In genomic region chr7:141824398-141824797, GRCm38 (mm10) we compare ENCODE assay signal across 25 mouse cellular contexts. TPM values are rescaled to one million over a fixed set of nuclear protein-coding genes. Genes with fewer than 3 reads are reported as not detected.
A peak's percentile ranks its signal among the peaks of the same experiment; 100 is the strongest.
DNase-seq lines count a peak whose midpoint lies in the region; ATAC-seq and TF ChIP-seq lines count a peak whose summit lies in the region.
"Had no signal": no experiment of that assay in that cellular context is flagged by ENCODE, and none has a peak within 500 bp of the region (broad histone marks: within the 10 kb centered on the region; RNA-seq: fewer than 3 reads in every experiment).

No protein-coding gene starts in this region.

- H3K4me2 ChIP-seq in lung, postnatal 0 days (replicated peaks; ENCODE audit: low read depth, low read length): no peak overlapping the region
- no peak overlapping the region for H3K4me2 ChIP-seq in stomach, embryonic 16.5 days (ENCODE audit: low read depth, low read length)
- H3K4me2 ChIP-seq in forebrain, embryonic 15.5 days (replicated peaks): no peak overlapping the region
- H3K4me2 ChIP-seq: embryonic facial prominence, embryonic 12.5 days; forebrain, embryonic 12.5 days had no signal

- ATAC-seq in lung, postnatal 0 days: no peak
- peak; percentile 39; the same call in 1 of the 2 replicates for ATAC-seq in stomach, embryonic 16.5 days (ENCODE audit: insufficient read depth, low FRiP score)
- no peak for ATAC-seq in forebrain, embryonic 15.5 days (replicated peaks)
- ATAC-seq: activated CD4-positive, CD25-positive, alpha-beta regulatory T cell, adult 4 months; CD4-positive, CD25-positive, alpha-beta regulatory T cell, adult 4 months; forebrain, embryonic 14.5 days; forebrain, postnatal 0 days; Patski had no signal

- H3K4me1 ChIP-seq in lung, postnatal 0 days (ENCODE audit: insufficient read depth, low read depth, low read length): no peaks in the 10 kb centered on the region
- peaks cover 17% of the 10 kb centered on the region for H3K4me1 ChIP-seq in stomach, embryonic 16.5 days (ENCODE audit: control insufficient read depth, insufficient read depth, low read length)
- no peaks in the 10 kb centered on the region for H3K4me1 ChIP-seq in forebrain, embryonic 15.5 days
- H3K4me1 ChIP-seq: embryonic facial prominence, embryonic 10.5 days; forebrain, embryonic 12.5 days had no signal

- H3K27me3 ChIP-seq in lung, postnatal 0 days (replicated peaks; ENCODE audit: insufficient read depth, low read length): no peaks in the 10 kb centered on the region
- no peaks in the 10 kb centered on the region for H3K27me3 ChIP-seq in stomach, embryonic 16.5 days (ENCODE audit: control insufficient read depth, insufficient read depth, low read length)
- H3K27me3 ChIP-seq in forebrain, embryonic 15.5 days: no peaks in the 10 kb centered on the region
- H3K27me3 ChIP-seq: embryonic facial prominence, embryonic 12.5 days; forebrain, embryonic 12.5 days; Patski had no signal

- H3K36me3 ChIP-seq in lung, postnatal 0 days (ENCODE audit: insufficient read depth, low read length): no peaks in the 10 kb centered on the region
- H3K36me3 ChIP-seq in stomach, embryonic 16.5 days (ENCODE audit: control insufficient read depth, insufficient read depth, low read length): no peaks in the 10 kb centered on the region
- no peaks in the 10 kb centered on the region for H3K36me3 ChIP-seq in forebrain, embryonic 15.5 days
- H3K36me3 ChIP-seq: embryonic facial prominence, embryonic 10.5 days; embryonic facial prominence, embryonic 12.5 days; forebrain, embryonic 10.5 days; forebrain, embryonic 12.5 days; G1E had no signal

- H3K27ac ChIP-seq in lung, postnatal 0 days (ENCODE audit: low read length): no peak overlapping the region
- H3K27ac ChIP-seq in stomach, embryonic 16.5 days (ENCODE audit: low read length): peak overlapping the region; percentile 64
- no peak overlapping the region for H3K27ac ChIP-seq in forebrain, embryonic 15.5 days (replicated peaks)
- H3K27ac ChIP-seq: embryonic facial prominence, embryonic 10.5 days; embryonic facial prominence, embryonic 12.5 days; forebrain, embryonic 10.5 days; forebrain, embryonic 12.5 days had no signal

- no peak for TF ChIP-seq CTCF in lung, postnatal 0 days (IDR thresholded peaks at IDR 0.05)

- DNase-seq in lung, postnatal 0 days (ENCODE audit: low spot score): peak; percentile 7
- DNase-seq in lung, postnatal 36 days: no peak
- DNase-seq in testis, postnatal 10 days (ENCODE audit: low spot score): no peak
- DNase-seq: adrenal gland, adult 8-10 months; adrenal gland, postnatal 14 days; adrenal gland, postnatal 36 days; B cell, adult 2 months; cerebellum, adult 11-12 months; cerebellum, adult 2 months; cerebellum, adult 9-10 months; cerebellum, postnatal 10 days; cerebellum, postnatal 25 days; forebrain, postnatal 0 days had no signal

- H3K9me3 ChIP-seq in lung, postnatal 0 days (ENCODE audit: low read length): no peaks in the 10 kb centered on the region
- no peaks in the 10 kb centered on the region for H3K9me3 ChIP-seq in stomach, embryonic 16.5 days (replicated peaks; ENCODE audit: control insufficient read depth, low read length)
- no peaks in the 10 kb centered on the region for H3K9me3 ChIP-seq in forebrain, embryonic 15.5 days
- H3K9me3 ChIP-seq: embryonic facial prominence, embryonic 10.5 days; embryonic facial prominence, embryonic 12.5 days; forebrain, embryonic 10.5 days; forebrain, embryonic 12.5 days; G1E had no signal

- WGBS in lung, postnatal 0 days: 69% methylated on average over 9 of the region's 9 CpGs
- 60% methylated on average over 9 of the region's 9 CpGs for WGBS in stomach, embryonic 16.5 days
- WGBS in forebrain, embryonic 15.5 days: 90% methylated on average over 9 of the region's 9 CpGs

- TF ChIP-seq EP300 in lung, postnatal 0 days (IDR thresholded peaks at IDR 0.05): no peak

- no peak overlapping the region for H3K9ac ChIP-seq in lung, postnatal 0 days (replicated peaks; ENCODE audit: low read depth)
- H3K9ac ChIP-seq in stomach, embryonic 16.5 days (ENCODE audit: low read length): no peak overlapping the region
- H3K9ac ChIP-seq in forebrain, embryonic 15.5 days (replicated peaks): no peak overlapping the region
- H3K9ac ChIP-seq: embryonic facial prominence, embryonic 12.5 days; forebrain, embryonic 12.5 days; forebrain, postnatal 0 days had no signal

- no peak overlapping the region for H3K4me3 ChIP-seq in lung, postnatal 0 days (ENCODE audit: low read depth, low read length)
- no peak overlapping the region for H3K4me3 ChIP-seq in stomach, embryonic 16.5 days (replicated peaks; ENCODE audit: low read length)
- no peak overlapping the region for H3K4me3 ChIP-seq in forebrain, embryonic 15.5 days
- H3K4me3 ChIP-seq: embryonic facial prominence, embryonic 10.5 days; embryonic facial prominence, embryonic 12.5 days; forebrain, embryonic 10.5 days; forebrain, embryonic 12.5 days had no signal

RNA-seq across cellular contexts. Expression of gene Muc5b, which starts 14.5 kb away (rescaled TPM):
- 0.80 and 1.5 TPM in 2 replicates for polyA plus RNA-seq in lung, postnatal 0 days (2015; fragmentation: Nextera tagmentation; extraction: Ambion mirVana)
- 1.2 and 2.0 TPM in 2 replicates for polyA plus RNA-seq in stomach, embryonic 16.5 days (2015; fragmentation: Nextera tagmentation; extraction: Ambion mirVana)
- polyA plus RNA-seq in forebrain, embryonic 15.5 days (2015; fragmentation: Nextera tagmentation; extraction: Ambion mirVana): 0.04 and 0.05 TPM in 2 replicates
- polyA plus RNA-seq: activated CD4-positive, CD25-positive, alpha-beta regulatory T cell, adult 4 months; CD4-positive, CD25-positive, alpha-beta regulatory T cell, adult 4 months; cerebellum, adult 2 months; cortical plate, adult 2 months; forebrain, embryonic 14.5 days; G1E; Patski had no signal

RNA-seq across cellular contexts. Expression of gene Muc5ac, which starts 35.6 kb away (rescaled TPM):
- polyA plus RNA-seq in lung, postnatal 0 days (2015; fragmentation: Nextera tagmentation; extraction: Ambion mirVana): 0.30 and 0.52 TPM in 2 replicates
- 2.4 and 3.1 TPM in 2 replicates for polyA plus RNA-seq in stomach, embryonic 16.5 days (2015; fragmentation: Nextera tagmentation; extraction: Ambion mirVana)
- not detected in 2 replicates for polyA plus RNA-seq in forebrain, embryonic 15.5 days (2015; fragmentation: Nextera tagmentation; extraction: Ambion mirVana)
- polyA plus RNA-seq: activated CD4-positive, CD25-positive, alpha-beta regulatory T cell, adult 4 months; cerebellum, adult 2 months; cortical plate, adult 2 months; embryonic facial prominence, embryonic 10.5 days; embryonic facial prominence, embryonic 12.5 days; forebrain, embryonic 10.5 days; forebrain, embryonic 12.5 days; forebrain, embryonic 14.5 days; forebrain, postnatal 0 days; G1E had no signal
